Mouse (Mus musculus) liver, adult 2 months (tissue): ENCODE measurements around the gene Fgf11. TPM values are rescaled to one million over a fixed set of nuclear protein-coding genes. Genes with fewer than 3 reads are reported as not detected.
A peak's percentile ranks its signal among the peaks of the same experiment; 100 is the strongest.

Experiments
- DNase-seq: peaks from one replicate; pipeline ENCODE4 v3.0.0-alpha.2; 2011; ENCODE audit warnings: low read depth, low spot score; ENCODE audit errors: extremely low read depth
- H3K27ac ChIP-seq: fragments of 200-500 bp; replicated peaks from 2 replicates; pipeline ENCODE4 v1.5.1; 2012; ENCODE audit warnings: low read depth, mild to moderate bottlenecking, control low read depth, inconsistent platforms, low read length; ENCODE audit not compliant: insufficient read depth
- H3K27me3 ChIP-seq: fragments of 200-500 bp; 2 replicates; pipeline ENCODE4 v1.6.1; 2012; ENCODE audit warnings: mild to moderate bottlenecking, moderate library complexity, low read length, inconsistent platforms; ENCODE audit not compliant: control insufficient read depth, insufficient read depth
- H3K36me3 ChIP-seq: fragments of 200-500 bp; 2 replicates; pipeline ENCODE4 v1.6.1; 2012; ENCODE audit warnings: low read length, inconsistent platforms; ENCODE audit not compliant: control insufficient read depth, insufficient read depth
- H3K4me1 ChIP-seq: fragments of 200-500 bp; 2 replicates; pipeline ENCODE4 v1.6.1; 2011; ENCODE audit warnings: low read length; ENCODE audit not compliant: control insufficient read depth, insufficient read depth
- H3K4me3 ChIP-seq: fragments of 200-500 bp; 2 replicates; pipeline ENCODE4 v1.5.1; 2011; ENCODE audit warnings: low read depth, mild to moderate bottlenecking, control low read depth, low read length, moderate library complexity; ENCODE audit not compliant: insufficient read depth
- H3K79me2 ChIP-seq: fragments of 200-500 bp; 2 replicates; pipeline ENCODE4 v1.6.1; 2012; ENCODE audit warnings: inconsistent platforms, mild to moderate bottlenecking, low read length, moderate library complexity; ENCODE audit not compliant: control insufficient read depth, insufficient read depth
- H3K9ac ChIP-seq: fragments of 200-500 bp; 2 replicates; pipeline ENCODE4 v1.6.1; 2012; ENCODE audit warnings: low read depth, mild to moderate bottlenecking, control low read depth, inconsistent platforms, low read length
- CTCF ChIP-seq: fragments of 200-500 bp; IDR thresholded peaks from 2 replicates; pipeline ENCODE4 v1.5.1; 2011; ENCODE audit warnings: low read depth, low read length, control low read depth
- POLR2A ChIP-seq: fragments of 200-500 bp; IDR thresholded peaks from 2 replicates; pipeline ENCODE4 v1.6.1; 2011; ENCODE audit warnings: low read length, control low read depth; ENCODE audit not compliant: insufficient read depth; ENCODE audit errors: extremely low read depth
- WGBS: fragments of 180-500 bp; shearing (Covaris S2); methylation state at CpG from one replicate; pipeline ENCODE4 v1.1.7; 2018; 5-methylcytosine and 5-hydroxymethylcytosine counted together
- polyA plus RNA-seq: library from polyadenylated mRNA; depleted of rRNA; stranded (reverse); fragments of >200 nt; gene quantifications from 2 replicates; pipeline ENCODE4 v1.2.3, GENCODE M21; 2012; rRNA removed
- total RNA-seq: library from RNA; depleted of rRNA; stranded (reverse); fragments of >200 nt; gene quantifications from 2 replicates; pipeline ENCODE4 v1.2.3, GENCODE M21; 2014; rRNA removed

Gene Fgf11
- total and polyA plus RNA-seq, 2 experiments = 0.18 to 0.33 TPM

GRCm38 (mm10) chr11:69757303-69758089 is 44.2 kb downstream of the Fgf11 start:
- peak overlapping the region; percentile 52 for H3K4me3 ChIP-seq
- no peak for TF ChIP-seq CTCF
- no peak for TF ChIP-seq POLR2A
- WGBS = 32% methylated on average over 9 of the region's 9 CpGs
- no peak overlapping the region; the same call in 1 of the 2 replicates for H3K27ac ChIP-seq
- DNase-seq = no peak
- H3K79me2 ChIP-seq = peaks cover 16% of the 10 kb centered on the region; the same call in 1 of the 2 replicates
- no peaks in the 10 kb centered on the region for H3K27me3 ChIP-seq
- H3K4me1 ChIP-seq = peaks cover 21% of the 10 kb centered on the region
- H3K9ac ChIP-seq = peak overlapping the region; percentile 17; the same call in 1 of the 2 replicates
- H3K36me3 ChIP-seq = no peaks in the 10 kb centered on the region

GRCm38 (mm10) chr11:69754701-69755100 is 47.0 kb downstream of the Fgf11 start:
- no peak overlapping the region for H3K27ac ChIP-seq
- H3K27me3 ChIP-seq = no peaks in the 10 kb centered on the region
- H3K36me3 ChIP-seq = peaks cover 2% of the 10 kb centered on the region
- no peak overlapping the region for H3K9ac ChIP-seq
- no peak overlapping the region for H3K4me3 ChIP-seq
- H3K79me2 ChIP-seq = peaks cover 29% of the 10 kb centered on the region; the same call in 1 of the 2 replicates
- peak; percentile 67 for DNase-seq
- TF ChIP-seq POLR2A = no peak
- no peak for TF ChIP-seq CTCF
- H3K4me1 ChIP-seq = peaks cover 24% of the 10 kb centered on the region
- 25% methylated on average over 3 of the region's 3 CpGs for WGBS

GRCm38 (mm10) chr11:69754233-69754632 is 47.4 kb downstream of the Fgf11 start:
- H3K9ac ChIP-seq = no peak overlapping the region
- H3K4me3 ChIP-seq = no peak overlapping the region
- DNase-seq = no peak
- peaks cover 29% of the 10 kb centered on the region; the same call in 1 of the 2 replicates for H3K79me2 ChIP-seq
- no peak overlapping the region for H3K27ac ChIP-seq
- TF ChIP-seq CTCF (no peak), POLR2A (no peak)
- 77% methylated on average over 5 of the region's 5 CpGs for WGBS
- no peaks in the 10 kb centered on the region for H3K27me3 ChIP-seq
- peaks cover 21% of the 10 kb centered on the region for H3K4me1 ChIP-seq
- peaks cover 2% of the 10 kb centered on the region for H3K36me3 ChIP-seq

GRCm38 (mm10) chr11:69752686-69753085 is 49.0 kb downstream of the Fgf11 start:
- Histone ChIP-seq H3K36me3 (peaks cover 5% of the 10 kb centered on the region), H3K27ac (no peak overlapping the region), H3K27me3 (no peaks in the 10 kb centered on the region), H3K79me2 (peaks cover 29% of the 10 kb centered on the region; the same call in 1 of the 2 replicates), H3K4me1 (peaks cover 21% of the 10 kb centered on the region), H3K4me3 (no peak overlapping the region), H3K9ac (no peak overlapping the region)
- DNase-seq = peak; percentile 64
- TF ChIP-seq POLR2A (no peak), CTCF (no peak)

- Histone ChIP-seq H3K4me1 (peaks cover 19% of the 10 kb centered on the region), H3K4me3 (no peak overlapping the region), H3K36me3 (peaks cover 14% of the 10 kb centered on the region), H3K79me2 (peaks cover 29% of the 10 kb centered on the region; the same call in 1 of the 2 replicates), H3K27ac (no peak overlapping the region), H3K9ac (no peak overlapping the region), H3K27me3 (no peaks in the 10 kb centered on the region)
- TF ChIP-seq CTCF (no peak), POLR2A (no peak)
- WGBS = 65% methylated on average over 3 of the region's 3 CpGs
- no peak for DNase-seq
Observed at GRCm38 (mm10) chr11:69751635-69752034, 50.0 kb downstream of the Fgf11 start.

Other genes starting within 250 kb of the Fgf11 start
Only the 30 nearest of the 44 such genes appear.
- not detected in 2 replicates for gene Sox15, start 146.5 kb downstream of the Fgf11 start, total RNA-seq
- gene Sox15, start 146.5 kb downstream of the Fgf11 start, polyA plus RNA-seq = 0.21 TPM in 1 of 2 replicates, not detected in the other
- gene Mpdu1, start 139.2 kb downstream of the Fgf11 start, total RNA-seq = 49.9 and 53.5 TPM in 2 replicates
- gene Mpdu1, start 139.2 kb downstream of the Fgf11 start, polyA plus RNA-seq = 100 and 115 TPM in 2 replicates
- gene Cd68, start 135.7 kb downstream of the Fgf11 start, total RNA-seq = 4.5 and 6.0 TPM in 2 replicates
- 6.1 and 14.8 TPM in 2 replicates for gene Cd68, start 135.7 kb downstream of the Fgf11 start, polyA plus RNA-seq
- gene Eif4a1, start 129.4 kb downstream of the Fgf11 start, total RNA-seq = 370 and 386 TPM in 2 replicates
- gene Eif4a1, start 129.4 kb downstream of the Fgf11 start, polyA plus RNA-seq = 184 and 221 TPM in 2 replicates
- 26.2 and 31.9 TPM in 2 replicates for gene Senp3, start 119.8 kb downstream of the Fgf11 start, total RNA-seq
- 17.5 and 25.8 TPM in 2 replicates for gene Senp3, start 119.8 kb downstream of the Fgf11 start, polyA plus RNA-seq
- 1.0 and 1.4 TPM in 2 replicates for gene Tnfsf13, start 116.1 kb downstream of the Fgf11 start, total RNA-seq
- gene Tnfsf13, start 116.1 kb downstream of the Fgf11 start, polyA plus RNA-seq = 0.58 and 1.1 TPM in 2 replicates
- 2.6 and 3.0 TPM in 2 replicates for gene Tnfsf12, start 106.0 kb downstream of the Fgf11 start, total RNA-seq
- gene Tnfsf12, start 106.0 kb downstream of the Fgf11 start, polyA plus RNA-seq = 9.5 and 18.0 TPM in 2 replicates
- gene Tnfsfm13, start 105.8 kb downstream of the Fgf11 start, total RNA-seq = 2.5 and 3.4 TPM in 2 replicates
- gene Tnfsfm13, start 105.8 kb downstream of the Fgf11 start, polyA plus RNA-seq = 2.6 and 3.6 TPM in 2 replicates
- gene Polr2a, start 43.2 kb downstream of the Fgf11 start, total RNA-seq = 10.0 and 12.6 TPM in 2 replicates
- 9.9 and 10.6 TPM in 2 replicates for gene Polr2a, start 43.2 kb downstream of the Fgf11 start, polyA plus RNA-seq
- not detected in 2 replicates for gene Slc35g3, start 39.9 kb downstream of the Fgf11 start, total RNA-seq
- gene Slc35g3, start 39.9 kb downstream of the Fgf11 start, polyA plus RNA-seq = not detected in 2 replicates
- 2.6 and 4.4 TPM in 2 replicates for gene Zbtb4, start 35.9 kb downstream of the Fgf11 start, total RNA-seq
- 8.2 and 9.7 TPM in 2 replicates for gene Zbtb4, start 35.9 kb downstream of the Fgf11 start, polyA plus RNA-seq
- 0.46 and 0.54 TPM in 2 replicates for gene Chrnb1, start 5.9 kb downstream of the Fgf11 start, total RNA-seq
- 0.28 and 0.35 TPM in 2 replicates for gene Chrnb1, start 5.9 kb downstream of the Fgf11 start, polyA plus RNA-seq
- gene Tmem102, start 3.8 kb upstream of the Fgf11 start, total RNA-seq = 2.3 and 2.4 TPM in 2 replicates
- gene Tmem102, start 3.8 kb upstream of the Fgf11 start, polyA plus RNA-seq = 13.5 and 15.7 TPM in 2 replicates
- gene Gm39566, start 13.4 kb upstream of the Fgf11 start, total RNA-seq = not detected in 2 replicates
- gene Gm39566, start 13.4 kb upstream of the Fgf11 start, polyA plus RNA-seq = not detected in 2 replicates
- not detected in 2 replicates for gene Spem2, start 16.6 kb upstream of the Fgf11 start, total RNA-seq
- gene Spem2, start 16.6 kb upstream of the Fgf11 start, polyA plus RNA-seq = not detected in 2 replicates
- gene Spem1, start 20.3 kb upstream of the Fgf11 start, total RNA-seq = not detected in 2 replicates
- gene Spem1, start 20.3 kb upstream of the Fgf11 start, polyA plus RNA-seq = 0.09 TPM in 1 of 2 replicates, not detected in the other
- gene Nlgn2, start 35.9 kb upstream of the Fgf11 start, total RNA-seq = 0.18 and 0.34 TPM in 2 replicates
- gene Nlgn2, start 35.9 kb upstream of the Fgf11 start, polyA plus RNA-seq = 0.93 and 1.9 TPM in 2 replicates
- 326 and 353 TPM in 2 replicates for gene Tmem256, start 36.7 kb upstream of the Fgf11 start, total RNA-seq
- gene Tmem256, start 36.7 kb upstream of the Fgf11 start, polyA plus RNA-seq = 284 and 370 TPM in 2 replicates
- gene Plscr3, start 44.5 kb upstream of the Fgf11 start, total RNA-seq = 1.5 and 2.6 TPM in 2 replicates
- 18.5 and 19.3 TPM in 2 replicates for gene Plscr3, start 44.5 kb upstream of the Fgf11 start, polyA plus RNA-seq
- gene Tnk1, start 56.9 kb upstream of the Fgf11 start, total RNA-seq = 0.07 and 0.18 TPM in 2 replicates
- 0.17 TPM in 2 replicates for gene Tnk1, start 56.9 kb upstream of the Fgf11 start, polyA plus RNA-seq
- not detected in 2 replicates for gene Tmem95, start 76.2 kb upstream of the Fgf11 start, total RNA-seq
- not detected in 2 replicates for gene Tmem95, start 76.2 kb upstream of the Fgf11 start, polyA plus RNA-seq
- 0.65 and 1.0 TPM in 2 replicates for gene Kctd11, start 79.5 kb upstream of the Fgf11 start, total RNA-seq
- 0.68 and 1.6 TPM in 2 replicates for gene Kctd11, start 79.5 kb upstream of the Fgf11 start, polyA plus RNA-seq
- 1.2 and 1.9 TPM in 2 replicates for gene Acap1, start 93.7 kb upstream of the Fgf11 start, total RNA-seq
- 2.3 and 3.3 TPM in 2 replicates for gene Acap1, start 93.7 kb upstream of the Fgf11 start, polyA plus RNA-seq
- gene 2810408A11Rik, start 99.1 kb upstream of the Fgf11 start, total RNA-seq = 0.13 and 0.18 TPM in 2 replicates
- gene 2810408A11Rik, start 99.1 kb upstream of the Fgf11 start, polyA plus RNA-seq = 0.06 and 0.11 TPM in 2 replicates
- gene Neurl4, start 99.2 kb upstream of the Fgf11 start, total RNA-seq = 10.1 and 14.0 TPM in 2 replicates
- 12.6 and 20.7 TPM in 2 replicates for gene Neurl4, start 99.2 kb upstream of the Fgf11 start, polyA plus RNA-seq
- 7.0 and 8.5 TPM in 2 replicates for gene Gps2, start 112.0 kb upstream of the Fgf11 start, total RNA-seq
- 32.3 and 41.0 TPM in 2 replicates for gene Gps2, start 112.0 kb upstream of the Fgf11 start, polyA plus RNA-seq
- 321 and 404 TPM in 2 replicates for gene Eif5a, start 120.1 kb upstream of the Fgf11 start, total RNA-seq
- gene Eif5a, start 120.1 kb upstream of the Fgf11 start, polyA plus RNA-seq = 374 and 408 TPM in 2 replicates
- not detected in 2 replicates for gene Ybx2, start 133.9 kb upstream of the Fgf11 start, total RNA-seq
- gene Ybx2, start 133.9 kb upstream of the Fgf11 start, polyA plus RNA-seq = 0.20 TPM in 1 of 2 replicates, not detected in the other
- 0.60 and 0.83 TPM in 2 replicates for gene Slc2a4, start 146.3 kb upstream of the Fgf11 start, total RNA-seq
- gene Slc2a4, start 146.3 kb upstream of the Fgf11 start, polyA plus RNA-seq = 0.39 and 0.58 TPM in 2 replicates
- 0.20 and 0.37 TPM in 2 replicates for gene Cldn7, start 162.9 kb upstream of the Fgf11 start, total RNA-seq
- 0.26 and 0.46 TPM in 2 replicates for gene Cldn7, start 162.9 kb upstream of the Fgf11 start, polyA plus RNA-seq